ENCODE assay signal across 8 mouse cellular contexts in the genomic region with DNA sequence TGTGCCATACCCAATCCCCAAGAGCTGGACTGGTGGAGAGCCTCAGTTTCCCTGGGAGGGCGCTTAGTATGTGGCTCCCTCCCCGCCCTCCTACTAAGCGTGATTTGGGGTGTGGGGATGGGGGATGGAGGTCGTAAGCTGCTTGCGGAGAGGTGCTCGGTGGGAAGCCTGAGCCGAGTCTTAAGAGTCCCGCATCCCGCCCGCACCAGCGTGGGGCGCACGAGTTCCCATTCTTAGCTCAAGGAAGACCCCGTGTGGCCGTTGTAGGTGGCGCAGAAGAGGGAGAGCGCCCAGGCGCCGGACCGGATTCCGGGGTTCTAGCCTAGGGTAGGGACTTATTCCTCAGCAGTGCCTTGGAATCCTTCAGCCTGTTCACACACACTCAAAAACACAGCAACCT. TPM values are rescaled to one million over a fixed set of nuclear protein-coding genes. Genes with fewer than 3 reads are reported as not detected.
DNase-seq lines count a peak whose midpoint lies in the region; ATAC-seq and TF ChIP-seq lines count a peak whose summit lies in the region.

No protein-coding gene starts in this region.

- no peaks in the 10 kb centered on the region for H3K9me3 ChIP-seq in forebrain, postnatal 0 days (ENCODE audit: low read length)
- no peaks in the 10 kb centered on the region for H3K9me3 ChIP-seq in liver, embryonic 13.5 days (replicated peaks)

- TF ChIP-seq CTCF in forebrain, postnatal 0 days (IDR thresholded peaks at IDR 0.05; ENCODE audit: low read depth): peak; percentile 84

- H3K36me3 ChIP-seq in forebrain, postnatal 0 days (ENCODE audit: insufficient read depth): no peaks in the 10 kb centered on the region
- H3K36me3 ChIP-seq in liver, embryonic 13.5 days: no peaks in the 10 kb centered on the region

- 2% methylated on average over 21 of the region's 21 CpGs for WGBS in forebrain, postnatal 0 days
- WGBS in liver, embryonic 13.5 days (ENCODE audit: insufficient replicate concordance): 1% methylated on average over 21 of the region's 21 CpGs

- peak; percentile 75 for ATAC-seq in forebrain, postnatal 0 days
- peak; percentile 30; the same call in 1 of the 2 replicates for ATAC-seq in liver, embryonic 13.5 days (ENCODE audit: low read depth)

- H3K27ac ChIP-seq in brown adipose tissue, adult 24 weeks (replicated peaks; ENCODE audit: low read depth, low read length): no peak overlapping the region
- H3K27ac ChIP-seq in forebrain, postnatal 0 days (ENCODE audit: low read depth, low read length): no peak overlapping the region
- H3K27ac ChIP-seq in liver, embryonic 13.5 days: no peak overlapping the region

- H3K4me1 ChIP-seq in brown adipose tissue, adult 24 weeks (ENCODE audit: control insufficient read depth, insufficient read depth, insufficient read length, low read length): no peaks in the 10 kb centered on the region; the same call in 1 of the 2 replicates
- H3K4me1 ChIP-seq in forebrain, postnatal 0 days (ENCODE audit: insufficient read depth): peaks cover 7% of the 10 kb centered on the region; the same call in 1 of the 2 replicates
- H3K4me1 ChIP-seq in liver, embryonic 13.5 days (replicated peaks): peaks cover 18% of the 10 kb centered on the region

- peak overlapping the region; percentile 50 for H3K4me2 ChIP-seq in forebrain, postnatal 0 days (ENCODE audit: low read depth)
- H3K4me2 ChIP-seq in liver, embryonic 13.5 days: peak overlapping the region; percentile 71

- peak; percentile 31 to 56 for DNase-seq in spleen, adult 18-20 months
- DNase-seq in spleen, adult 12 weeks (ENCODE audit: low spot score): no peak
- peak; percentile 81 for DNase-seq in forebrain, postnatal 0 days
- peak; percentile 78 for DNase-seq in induced T-regulatory cell, adult 2 months (ENCODE audit: low read depth)
- peak; percentile 61 for DNase-seq in liver, embryonic 13.5 days
- peak; percentile 75 for DNase-seq in naive thymus-derived CD4-positive, alpha-beta T cell, adult 2 months (ENCODE audit: low read depth)
- peak; percentile 75 for DNase-seq in thymus, postnatal 0 days (ENCODE audit: low spot score)

- H3K4me3 ChIP-seq in brown adipose tissue, adult 24 weeks (ENCODE audit: insufficient read depth, low read depth, low read length): 0 out of 2 replicates have a peak overlapping the region, but pooled peaks have one; percentile 8
- peak overlapping the region; percentile 25 for H3K4me3 ChIP-seq in forebrain, postnatal 0 days (ENCODE audit: low read depth, low read length)
- H3K4me3 ChIP-seq in liver, embryonic 13.5 days (replicated peaks): peak overlapping the region; percentile 44

- no peak overlapping the region; the same call in 1 of the 2 replicates for H3K9ac ChIP-seq in forebrain, postnatal 0 days
- peak overlapping the region; percentile 41; the same call in 1 of the 2 replicates for H3K9ac ChIP-seq in liver, embryonic 13.5 days

- peaks cover 27% of the 10 kb centered on the region for H3K27me3 ChIP-seq in forebrain, postnatal 0 days (ENCODE audit: insufficient read depth, low read length)
- peaks cover 68% of the 10 kb centered on the region for H3K27me3 ChIP-seq in liver, embryonic 13.5 days

RNA-seq across cellular contexts. Expression of a gene that starts 16.2 kb away (rescaled TPM):
- polyA plus RNA-seq in brown adipose tissue, adult 24 weeks (2012; ENCODE audit: insufficient read depth, insufficient read length, missing spikeins): 6.3 and 10.1 TPM in 2 replicates
- total RNA-seq in forebrain, postnatal 0 days (2014; rRNA removed): 34.0 and 34.4 TPM in 2 replicates
- polyA plus RNA-seq in forebrain, postnatal 0 days (2015; fragmentation: Nextera tagmentation; extraction: Ambion mirVana): 14.6 and 18.5 TPM in 2 replicates
- polyA plus RNA-seq in liver, embryonic 13.5 days (2015; fragmentation: Nextera tagmentation; extraction: Ambion mirVana): 5.0 and 6.4 TPM in 2 replicates
- polyA plus RNA-seq in thymus, postnatal 0 days (2015; fragmentation: Nextera tagmentation; extraction: Ambion mirVana): 7.5 and 8.9 TPM in 2 replicates

RNA-seq across cellular contexts. Expression of a gene that starts 56.5 kb away (rescaled TPM):
- 29.2 and 37.9 TPM in 2 replicates for polyA plus RNA-seq in brown adipose tissue, adult 24 weeks (2012; ENCODE audit: insufficient read depth, insufficient read length, missing spikeins)
- 139 and 181 TPM in 2 replicates for total RNA-seq in forebrain, postnatal 0 days (2014; rRNA removed)
- 74.1 and 90.4 TPM in 2 replicates for polyA plus RNA-seq in forebrain, postnatal 0 days (2015; fragmentation: Nextera tagmentation; extraction: Ambion mirVana)
- 61.1 and 76.6 TPM in 2 replicates for polyA plus RNA-seq in liver, embryonic 13.5 days (2015; fragmentation: Nextera tagmentation; extraction: Ambion mirVana)
- polyA plus RNA-seq in thymus, postnatal 0 days (2015; fragmentation: Nextera tagmentation; extraction: Ambion mirVana): 55.7 and 60.1 TPM in 2 replicates

RNA-seq across cellular contexts. Expression of a gene that starts 57.1 kb away (rescaled TPM):
- 50.5 and 76.9 TPM in 2 replicates for polyA plus RNA-seq in brown adipose tissue, adult 24 weeks (2012; ENCODE audit: insufficient read depth, insufficient read length, missing spikeins)
- total RNA-seq in forebrain, postnatal 0 days (2014; rRNA removed): 205 and 270 TPM in 2 replicates
- polyA plus RNA-seq in forebrain, postnatal 0 days (2015; fragmentation: Nextera tagmentation; extraction: Ambion mirVana): 653 and 670 TPM in 2 replicates
- 436 and 495 TPM in 2 replicates for polyA plus RNA-seq in liver, embryonic 13.5 days (2015; fragmentation: Nextera tagmentation; extraction: Ambion mirVana)
- 683 and 713 TPM in 2 replicates for polyA plus RNA-seq in thymus, postnatal 0 days (2015; fragmentation: Nextera tagmentation; extraction: Ambion mirVana)
